Mouse (Mus musculus) embryonic facial prominence, embryonic 15.5 days (tissue): ENCODE measurements around the gene Atoh8. TPM values are rescaled to one million over a fixed set of nuclear protein-coding genes. Genes with fewer than 3 reads are reported as not detected.

Experiments
- ATAC-seq: fragments of 200-750 bp; cut with Nextera tagmentation; 2 replicates; pipeline ENCODE4 v1.8.0; 2017; ENCODE audit warnings: low read depth, moderate TSS enrichment; ENCODE audit not compliant: insufficient number of reproducible peaks, low FRiP score, low TSS enrichment
- H3K27ac ChIP-seq: fragments of 300-500 bp; sonication (generic); replicated peaks from 2 replicates; pipeline ENCODE4 v1.5.1; 2015; ENCODE audit warnings: mild to moderate bottlenecking, inconsistent platforms
- H3K27me3 ChIP-seq: fragments of 300-500 bp; sonication (generic); 2 replicates; pipeline ENCODE4 v1.6.1; 2015; ENCODE audit warnings: inconsistent platforms
- H3K36me3 ChIP-seq: fragments of 300-500 bp; sonication (generic); 2 replicates; pipeline ENCODE4 v1.6.1; 2015; ENCODE audit warnings: mild to moderate bottlenecking, inconsistent platforms
- H3K4me1 ChIP-seq: fragments of 300-500 bp; sonication (generic); 2 replicates; pipeline ENCODE4 v1.6.1; 2015; ENCODE audit warnings: inconsistent platforms
- H3K4me2 ChIP-seq: fragments of 300-500 bp; sonication (generic); replicated peaks from 2 replicates; pipeline ENCODE4 v1.6.1; 2015; ENCODE audit warnings: mild to moderate bottlenecking, inconsistent platforms
- H3K4me3 ChIP-seq: fragments of 300-500 bp; sonication (generic); replicated peaks from 2 replicates; pipeline ENCODE4 v1.5.1; 2015; ENCODE audit warnings: mild to moderate bottlenecking, inconsistent platforms
- H3K9ac ChIP-seq: fragments of 300-500 bp; sonication (generic); 2 replicates; pipeline ENCODE4 v1.6.1; 2015; ENCODE audit warnings: inconsistent platforms
- H3K9me3 ChIP-seq: fragments of 300-500 bp; sonication (generic); replicated peaks from 2 replicates; pipeline ENCODE4 v1.6.1; 2016; ENCODE audit warnings: inconsistent platforms
- WGBS: fragments of 180-500 bp; shearing (Covaris S2); methylation state at CpG from one replicate; pipeline ENCODE4 v1.1.7; 2015; 5-methylcytosine and 5-hydroxymethylcytosine counted together
- polyA plus RNA-seq: library from polyadenylated mRNA; unstranded; fragments of >200 nt; fragmentation: Nextera tagmentation; extraction: Ambion mirVana; gene quantifications from 2 replicates; pipeline ENCODE4 v1.2.1, GENCODE M21; 2015

Atoh8 gene
- polyA plus RNA-seq, 1 experiment from 2014 or later: 18.0 TPM

DNA sequence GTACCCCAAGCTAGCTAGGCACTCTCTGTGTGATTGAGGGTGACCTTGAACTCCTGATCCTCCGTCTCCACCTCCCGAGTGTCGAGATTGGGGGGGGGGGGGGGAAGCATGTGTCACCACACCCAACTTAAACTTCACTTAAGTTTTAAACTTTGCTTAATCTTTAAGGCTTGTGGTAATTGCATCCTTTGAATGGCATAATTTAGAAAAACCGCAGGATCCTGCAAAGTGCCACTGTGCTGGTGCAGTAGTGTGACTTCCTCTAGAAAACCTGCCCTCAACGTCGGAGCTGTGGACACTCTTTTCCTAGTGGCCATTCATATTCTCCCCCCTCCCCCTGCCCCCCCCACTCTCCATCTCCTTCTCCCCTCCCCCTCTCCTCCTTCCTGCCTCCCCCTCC, 45.3 kb downstream of the Atoh8 start:
- H3K36me3 ChIP-seq: no peaks in the 10 kb centered on the region
- no peak for ATAC-seq
- H3K27me3 ChIP-seq: 0 out of 2 replicates have a peak, but pooled peaks cover 4% of the 10 kb centered on the region
- H3K4me3 ChIP-seq: no peak overlapping the region
- H3K27ac ChIP-seq: no peak overlapping the region
- no peak overlapping the region for H3K9ac ChIP-seq
- no peaks in the 10 kb centered on the region for H3K9me3 ChIP-seq
- H3K4me2 ChIP-seq: no peak overlapping the region
- peaks cover 31% of the 10 kb centered on the region for H3K4me1 ChIP-seq
- 30% methylated on average over 6 of the region's 6 CpGs for WGBS

GRCm38 (mm10) chr6:72189061-72189863, 46.1 kb downstream of the Atoh8 start:
- Histone ChIP-seq H3K27ac (peak overlapping the region; percentile 84), H3K4me1 (peaks cover 31% of the 10 kb centered on the region), H3K4me3 (peak overlapping the region; percentile 22), H3K4me2 (peak overlapping the region; percentile 50), H3K9me3 (no peaks in the 10 kb centered on the region), H3K9ac (no peak overlapping the region; the same call in 1 of the 2 replicates), H3K27me3 (0 out of 2 replicates have a peak, but pooled peaks cover 7% of the 10 kb centered on the region), H3K36me3 (no peaks in the 10 kb centered on the region)
- WGBS: 1% methylated on average over 29 of the region's 29 CpGs
- ATAC-seq: peak; percentile 75

DNA sequence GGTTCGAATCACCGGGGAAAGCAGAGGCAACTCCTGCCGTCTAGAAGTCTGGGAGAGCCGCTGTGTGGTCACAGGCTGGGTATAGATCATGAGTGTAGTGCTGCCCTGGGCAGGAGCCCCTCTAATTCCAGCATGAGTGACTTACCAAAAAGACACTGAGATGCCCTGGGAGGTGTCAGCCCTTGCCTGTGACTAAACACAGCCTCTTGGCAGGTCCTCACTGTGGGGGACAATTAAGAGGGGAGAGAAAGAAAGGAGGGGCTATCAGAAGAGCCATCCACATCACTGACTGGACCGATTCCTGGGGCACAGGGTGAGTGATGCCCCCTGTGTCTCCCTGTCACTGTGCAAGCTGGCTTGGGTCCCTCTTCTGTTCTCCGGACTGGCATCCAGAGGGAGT, 48.6 kb downstream of the Atoh8 start:
- peaks cover 31% of the 10 kb centered on the region for H3K4me1 ChIP-seq
- H3K4me2 ChIP-seq: no peak overlapping the region
- no peak overlapping the region for H3K4me3 ChIP-seq
- no peaks in the 10 kb centered on the region for H3K36me3 ChIP-seq
- WGBS: 77% methylated on average over 6 of the region's 6 CpGs
- no peak for ATAC-seq
- 0 out of 2 replicates have a peak, but pooled peaks cover 7% of the 10 kb centered on the region for H3K27me3 ChIP-seq
- H3K9ac ChIP-seq: no peak overlapping the region
- no peaks in the 10 kb centered on the region for H3K9me3 ChIP-seq
- H3K27ac ChIP-seq: no peak overlapping the region

GRCm38 (mm10) chr6:72185893-72186490, 49.4 kb downstream of the Atoh8 start:
- ATAC-seq: no peak
- Histone ChIP-seq H3K9me3 (no peaks in the 10 kb centered on the region), H3K4me1 (peaks cover 31% of the 10 kb centered on the region), H3K36me3 (no peaks in the 10 kb centered on the region), H3K4me2 (no peak overlapping the region), H3K27me3 (0 out of 2 replicates have a peak, but pooled peaks cover 3% of the 10 kb centered on the region), H3K4me3 (no peak overlapping the region), H3K9ac (no peak overlapping the region), H3K27ac (no peak overlapping the region)
- WGBS: 7% methylated on average over 6 of the region's 6 CpGs

DNA sequence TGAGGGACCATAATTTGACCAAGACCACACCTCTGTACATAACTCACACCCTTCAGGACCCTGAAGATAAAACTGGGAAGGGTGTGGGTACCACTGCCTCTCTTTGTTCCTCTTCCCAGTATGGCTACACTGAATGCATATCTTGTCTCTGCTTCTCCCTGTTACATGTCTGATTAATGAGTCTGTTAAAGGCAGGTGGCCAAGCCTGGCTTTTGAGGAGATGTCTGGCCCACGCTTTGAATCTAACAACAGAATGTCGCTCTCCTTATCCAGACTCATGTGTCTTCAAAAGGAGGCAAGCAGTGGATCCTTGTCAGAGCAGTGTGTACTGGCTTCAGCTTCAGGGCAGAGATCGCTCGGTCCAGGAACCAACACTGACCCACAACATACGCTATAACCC, 50.8 kb downstream of the Atoh8 start:
- Histone ChIP-seq H3K9me3 (no peaks in the 10 kb centered on the region), H3K27me3 (0 out of 2 replicates have a peak, but pooled peaks cover 3% of the 10 kb centered on the region), H3K4me2 (no peak overlapping the region), H3K4me3 (no peak overlapping the region), H3K4me1 (peaks cover 19% of the 10 kb centered on the region), H3K36me3 (no peaks in the 10 kb centered on the region), H3K27ac (no peak overlapping the region), H3K9ac (no peak overlapping the region)
- WGBS: 89% methylated on average over 5 of the region's 5 CpGs
- ATAC-seq: no peak

DNA sequence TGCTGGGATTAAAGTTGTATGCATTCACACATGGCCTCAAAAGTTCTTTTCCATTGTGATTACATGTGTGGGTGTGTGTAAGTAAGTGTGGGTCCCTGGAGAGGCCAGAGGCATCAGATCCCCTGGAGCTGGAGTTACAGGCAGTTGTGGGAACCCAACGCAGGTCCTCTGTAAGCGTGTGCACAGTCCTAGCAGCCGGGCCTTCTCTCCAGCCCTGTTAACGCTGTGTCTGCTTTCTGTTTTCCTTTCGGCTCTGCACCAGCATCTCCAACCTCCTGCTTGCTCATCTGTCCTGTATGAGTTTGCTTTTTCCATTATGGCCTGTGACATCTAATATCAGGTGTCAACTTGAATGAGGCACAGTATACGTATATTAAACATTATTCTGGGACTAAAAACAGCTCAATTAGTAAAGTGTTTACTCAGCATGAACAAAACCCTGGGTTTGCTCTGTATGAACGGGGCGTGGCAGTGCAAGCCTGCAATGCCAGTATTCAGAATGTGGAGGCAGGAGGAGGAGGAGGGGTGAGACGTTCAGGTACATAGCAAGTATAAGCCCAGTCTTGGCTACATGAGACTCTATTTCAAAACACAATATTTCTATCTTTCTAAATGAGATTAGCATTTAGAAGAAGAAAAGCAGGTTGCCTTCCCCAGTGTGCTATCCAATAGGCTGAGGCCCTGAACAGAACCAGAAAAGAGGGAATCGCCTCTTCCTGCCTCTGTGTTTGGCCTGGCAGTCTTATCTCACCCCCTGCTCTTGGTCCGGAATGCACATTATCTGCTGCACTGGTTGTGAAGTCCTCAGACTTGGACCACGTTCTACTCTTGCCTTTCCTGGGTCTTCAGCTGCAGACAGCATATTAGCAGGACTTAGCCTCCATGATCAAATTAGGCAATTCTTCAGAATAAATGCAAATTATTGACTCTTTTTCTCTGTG, 55.5 kb downstream of the Atoh8 start:
- Histone ChIP-seq H3K27me3 (0 out of 2 replicates have a peak, but pooled peaks cover 3% of the 10 kb centered on the region), H3K4me2 (no peak overlapping the region), H3K9me3 (no peaks in the 10 kb centered on the region), H3K9ac (no peak overlapping the region), H3K4me3 (no peak overlapping the region), H3K27ac (no peak overlapping the region), H3K36me3 (no peaks in the 10 kb centered on the region), H3K4me1 (no peaks in the 10 kb centered on the region)
- 68% methylated on average over 12 of the region's 12 CpGs for WGBS
- ATAC-seq: no peak

- no peak for ATAC-seq
- Histone ChIP-seq H3K9me3 (no peaks in the 10 kb centered on the region), H3K36me3 (no peaks in the 10 kb centered on the region), H3K4me1 (no peaks in the 10 kb centered on the region), H3K9ac (no peak overlapping the region), H3K4me3 (no peak overlapping the region), H3K4me2 (no peak overlapping the region), H3K27ac (no peak overlapping the region), H3K27me3 (no peaks in the 10 kb centered on the region)
- WGBS: 80% methylated on average over 3 of the region's 3 CpGs
Measured at GRCm38 (mm10) chr6:72179006-72179405, 56.4 kb downstream of the Atoh8 start.

DNA sequence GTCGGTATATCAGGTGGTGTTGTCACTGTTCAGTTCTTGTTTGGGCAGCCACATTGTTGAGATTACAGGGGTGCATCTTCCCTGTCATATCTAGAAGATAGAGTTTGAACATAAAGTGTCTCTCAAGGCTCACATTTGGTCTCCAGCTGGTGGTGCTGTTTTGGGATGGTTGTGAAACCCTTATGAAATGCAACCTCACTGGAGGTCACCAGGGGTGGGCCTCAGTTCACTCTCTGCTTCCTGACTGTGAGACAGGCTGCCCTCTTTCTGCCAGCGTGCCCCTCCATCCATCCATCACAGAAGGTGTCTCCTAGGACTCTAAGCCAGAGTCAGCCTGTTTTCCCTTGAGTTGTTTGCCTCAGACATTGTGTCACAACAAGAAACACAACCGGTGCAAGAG, 58.0 kb downstream of the Atoh8 start:
- ATAC-seq: no peak
- H3K27me3 ChIP-seq: no peaks in the 10 kb centered on the region
- WGBS: 70% methylated on average over 3 of the region's 3 CpGs

DNA sequence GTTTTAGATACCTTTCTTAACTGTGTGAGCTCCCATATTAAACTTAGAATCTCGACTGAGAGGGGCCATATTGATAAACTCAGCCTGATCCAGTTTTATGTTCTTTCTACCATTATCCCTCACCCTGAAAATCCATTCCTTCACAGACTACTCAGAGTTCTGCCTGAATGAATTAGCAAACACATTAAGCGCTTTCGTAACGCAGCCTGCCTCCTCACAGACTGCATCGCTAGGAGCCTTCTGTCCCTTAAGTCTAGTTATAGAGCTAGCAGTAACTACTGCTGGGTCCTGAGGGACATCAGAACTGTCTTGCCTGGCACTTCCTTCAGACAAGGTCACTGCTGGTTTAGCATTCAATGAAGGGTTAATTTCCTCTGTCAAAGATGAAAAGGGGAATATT, 59.4 kb downstream of the Atoh8 start:
- no peaks in the 10 kb centered on the region for H3K36me3 ChIP-seq
- WGBS: 71% methylated on average over 5 of the region's 5 CpGs
- H3K4me2 ChIP-seq: no peak overlapping the region
- H3K9ac ChIP-seq: no peak overlapping the region
- no peaks in the 10 kb centered on the region for H3K27me3 ChIP-seq
- no peak overlapping the region for H3K4me3 ChIP-seq
- H3K4me1 ChIP-seq: no peaks in the 10 kb centered on the region
- no peaks in the 10 kb centered on the region for H3K9me3 ChIP-seq
- no peak for ATAC-seq
- H3K27ac ChIP-seq: no peak overlapping the region

More for the DNA sequence above, 58.0 kb downstream of the Atoh8 start:
- no peaks in the 10 kb centered on the region for H3K36me3 ChIP-seq
- no peak overlapping the region for H3K4me3 ChIP-seq
- no peaks in the 10 kb centered on the region for H3K4me1 ChIP-seq
- no peak overlapping the region for H3K9ac ChIP-seq
- no peak overlapping the region for H3K4me2 ChIP-seq
- H3K27ac ChIP-seq: no peak overlapping the region
- H3K9me3 ChIP-seq: no peaks in the 10 kb centered on the region

DNA sequence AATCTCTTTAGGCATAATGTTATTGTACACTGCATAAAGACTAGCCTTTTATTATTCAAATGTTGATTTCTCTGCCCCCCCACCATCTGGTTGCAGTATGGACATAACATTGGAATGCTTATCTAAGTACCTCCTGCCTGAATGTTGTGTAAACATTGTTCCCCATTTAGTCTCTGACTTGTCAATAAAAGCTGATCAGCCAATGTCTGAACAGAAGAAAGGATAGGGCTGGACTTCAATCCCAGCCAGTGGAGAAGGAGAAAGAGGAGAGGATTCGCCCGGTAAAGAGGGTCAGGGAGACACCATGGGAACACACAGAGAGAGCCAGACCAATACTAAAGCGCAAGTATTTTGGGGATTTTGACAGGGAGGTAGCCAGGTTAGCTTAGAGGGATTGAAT, 60.0 kb downstream of the Atoh8 start:
- Histone ChIP-seq H3K4me3 (no peak overlapping the region), H3K4me1 (no peaks in the 10 kb centered on the region), H3K27me3 (no peaks in the 10 kb centered on the region), H3K27ac (no peak overlapping the region), H3K36me3 (no peaks in the 10 kb centered on the region), H3K9ac (no peak overlapping the region), H3K9me3 (no peaks in the 10 kb centered on the region), H3K4me2 (no peak overlapping the region)
- WGBS: 48% methylated on average over 3 of the region's 3 CpGs
- no peak for ATAC-seq

- ATAC-seq: no peak
- no peaks in the 10 kb centered on the region for H3K9me3 ChIP-seq
- no peak overlapping the region for H3K4me2 ChIP-seq
- WGBS: 76% methylated on average over 1 of the region's 1 CpGs
- no peaks in the 10 kb centered on the region for H3K36me3 ChIP-seq
- H3K27me3 ChIP-seq: no peaks in the 10 kb centered on the region
- no peak overlapping the region for H3K4me3 ChIP-seq
- H3K4me1 ChIP-seq: no peaks in the 10 kb centered on the region
- H3K9ac ChIP-seq: no peak overlapping the region
- no peak overlapping the region for H3K27ac ChIP-seq
Measured at GRCm38 (mm10) chr6:72173350-72173749, 62.0 kb downstream of the Atoh8 start.
